Mouse (Mus musculus) hindbrain, embryonic 10.5 days (tissue): ENCODE results near the gene Nsa2. TPM values are rescaled to one million over a fixed set of nuclear protein-coding genes. Genes with fewer than 3 reads are reported as not detected.
"Not testable (repeated sequence)": the region's sequence is repeated elsewhere in the genome, so short reads cannot be mapped to it uniquely, and the experiment has no call there.

Experiments used
- DNase-seq: peaks from one replicate; pipeline ENCODE4 v3.0.0-alpha.2; 2017; ENCODE audit warnings: low spot score
- H3K27ac ChIP-seq: fragments of 300-500 bp; sonication (generic); 2 replicates; pipeline ENCODE4 v1.5.1; 2016; ENCODE audit warnings: mild to moderate bottlenecking, moderate library complexity
- H3K27me3 ChIP-seq: fragments of 300-500 bp; sonication (generic); 2 replicates; pipeline ENCODE4 v1.6.1; 2016; ENCODE audit warnings: mild to moderate bottlenecking; ENCODE audit not compliant: poor library complexity, insufficient read depth, severe bottlenecking
- H3K36me3 ChIP-seq: fragments of 300-500 bp; sonication (generic); 2 replicates; pipeline ENCODE4 v1.6.1; 2016; ENCODE audit warnings: mild to moderate bottlenecking, moderate library complexity
- H3K4me1 ChIP-seq: fragments of 300-500 bp; sonication (generic); replicated peaks from 2 replicates; pipeline ENCODE4 v1.6.1; 2016; ENCODE audit warnings: mild to moderate bottlenecking
- H3K4me3 ChIP-seq: fragments of 300-500 bp; sonication (generic); 2 replicates; pipeline ENCODE4 v1.5.1; 2016; ENCODE audit warnings: mild to moderate bottlenecking, moderate library complexity
- H3K9me3 ChIP-seq: fragments of 300-500 bp; sonication (generic); 2 replicates; pipeline ENCODE4 v1.6.1; 2016; ENCODE audit warnings: mild to moderate bottlenecking, moderate library complexity
- WGBS: fragments of 180-500 bp; shearing (Covaris S2); methylation state at CpG from one replicate; pipeline ENCODE4 v1.1.7; 2016; 5-methylcytosine and 5-hydroxymethylcytosine counted together
- polyA plus RNA-seq: library from polyadenylated mRNA; unstranded; fragments of >200 nt; fragmentation: Nextera tagmentation; extraction: Ambion mirVana; gene quantifications from 2 replicates; pipeline ENCODE4 v1.2.1, GENCODE M21; 2016

The Nsa2 gene
- polyA plus RNA-seq, 1 experiment from 2014 or later: 43.5 TPM

DNA sequence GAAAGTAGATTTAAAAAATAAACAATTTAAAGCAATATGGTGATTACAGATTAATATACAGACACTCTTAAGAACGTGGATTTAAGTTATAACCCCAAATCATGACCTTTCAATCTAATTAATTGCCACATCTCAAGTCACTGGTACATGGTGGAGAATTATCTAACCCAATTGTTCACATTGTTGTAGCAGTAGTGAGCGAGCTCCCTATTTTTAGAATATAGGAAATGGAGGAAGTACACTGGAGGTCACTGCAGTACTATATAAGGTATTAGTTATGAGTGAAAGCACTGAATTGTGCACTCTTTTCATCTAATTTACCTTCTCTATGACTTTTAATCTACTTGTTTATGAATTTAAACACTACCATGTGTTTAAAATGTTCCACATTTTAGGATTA lies 7.3 kb downstream of the Nsa2 start:
- peaks cover 58% of the 10 kb centered on the region for H3K36me3 ChIP-seq
- no CpG with 5 or more reads among the region's 2 CpGs for WGBS

DNA sequence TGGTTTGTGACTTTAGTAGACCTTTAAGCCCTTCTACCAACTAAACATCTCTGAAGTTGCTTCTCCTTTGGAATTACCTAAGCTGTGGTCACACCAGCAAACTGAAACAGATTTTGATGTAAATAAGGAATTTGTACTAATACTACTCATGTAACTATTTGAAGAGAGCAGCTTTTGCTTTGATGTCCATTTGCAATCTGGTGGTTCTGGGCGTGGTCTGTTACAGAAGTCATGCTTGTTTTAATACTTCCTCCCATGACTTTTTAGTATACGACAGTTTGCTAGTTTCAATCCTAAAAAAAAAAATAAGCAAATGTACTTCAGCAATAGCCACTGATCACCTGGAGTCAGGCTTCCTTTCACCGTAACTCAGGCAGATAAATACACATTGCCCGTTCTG lies 8.1 kb downstream of the Nsa2 start:
- DNase-seq, H3K27ac ChIP-seq, H3K4me3 ChIP-seq, H3K4me1 ChIP-seq, H3K27me3 ChIP-seq, H3K9me3 ChIP-seq: not testable (repeated sequence)
- H3K36me3 ChIP-seq: peaks cover 51% of the 10 kb centered on the region
- WGBS: 94% methylated on average over 4 of the region's 4 CpGs

More for the DNA sequence above, 7.3 kb downstream of the Nsa2 start:
- not testable (repeated sequence) for H3K9me3 ChIP-seq, DNase-seq, H3K27ac ChIP-seq, H3K4me3 ChIP-seq, H3K4me1 ChIP-seq, H3K27me3 ChIP-seq

DNA sequence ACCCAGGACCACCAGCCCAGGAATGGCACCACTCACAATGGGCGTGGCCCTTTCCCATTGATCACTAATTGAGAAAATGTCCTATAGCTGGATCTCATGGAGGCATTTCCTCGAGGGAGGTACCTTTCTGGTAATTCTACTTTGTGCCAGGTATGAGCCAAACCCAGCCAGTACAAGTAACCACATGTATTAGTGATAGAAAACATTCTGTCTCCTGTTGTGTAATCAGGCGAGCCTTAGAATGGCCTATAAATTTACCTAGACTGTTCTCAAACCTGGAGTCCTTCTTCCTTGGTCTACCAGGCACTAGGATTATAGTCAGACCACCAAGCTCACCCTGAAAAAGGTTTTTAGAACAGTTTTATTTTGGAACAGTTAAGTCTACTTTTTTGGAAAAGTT lies 16.4 kb downstream of the Nsa2 start:
- no peaks in the 10 kb centered on the region for H3K9me3 ChIP-seq
- no peaks in the 10 kb centered on the region for H3K4me1 ChIP-seq
- WGBS: 86% methylated on average over 3 of the region's 3 CpGs
- no peak for DNase-seq
- H3K4me3 ChIP-seq: no peak overlapping the region
- peaks cover 45% of the 10 kb centered on the region for H3K36me3 ChIP-seq
- no peaks in the 10 kb centered on the region for H3K27me3 ChIP-seq
- no peak overlapping the region for H3K27ac ChIP-seq

DNA sequence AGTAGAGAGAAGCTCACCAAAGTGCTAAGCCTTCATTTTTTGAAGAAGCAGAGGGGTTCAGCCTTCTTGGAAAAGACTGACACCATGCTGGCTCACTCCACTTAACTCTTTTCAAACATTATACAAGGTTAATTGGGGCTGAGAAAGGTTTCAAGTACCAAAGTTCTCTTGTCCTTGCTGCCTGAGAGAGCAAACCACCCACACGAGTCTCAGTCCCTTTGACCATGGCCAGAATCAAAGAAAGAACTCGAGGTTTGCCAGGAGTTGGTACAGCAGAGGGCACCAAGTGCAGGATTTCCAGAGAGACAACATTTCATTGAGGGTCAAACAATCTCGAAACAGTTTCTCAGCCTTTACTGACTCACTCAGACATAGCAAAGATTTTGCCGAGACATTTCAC lies 28.7 kb downstream of the Nsa2 start:
- Histone ChIP-seq H3K36me3 (peaks cover 27% of the 10 kb centered on the region), H3K9me3 (no peaks in the 10 kb centered on the region), H3K27me3 (no peaks in the 10 kb centered on the region), H3K4me3 (no peak overlapping the region), H3K4me1 (no peaks in the 10 kb centered on the region), H3K27ac (no peak overlapping the region)
- 91% methylated on average over 4 of the region's 4 CpGs for WGBS
- DNase-seq: no peak

DNA sequence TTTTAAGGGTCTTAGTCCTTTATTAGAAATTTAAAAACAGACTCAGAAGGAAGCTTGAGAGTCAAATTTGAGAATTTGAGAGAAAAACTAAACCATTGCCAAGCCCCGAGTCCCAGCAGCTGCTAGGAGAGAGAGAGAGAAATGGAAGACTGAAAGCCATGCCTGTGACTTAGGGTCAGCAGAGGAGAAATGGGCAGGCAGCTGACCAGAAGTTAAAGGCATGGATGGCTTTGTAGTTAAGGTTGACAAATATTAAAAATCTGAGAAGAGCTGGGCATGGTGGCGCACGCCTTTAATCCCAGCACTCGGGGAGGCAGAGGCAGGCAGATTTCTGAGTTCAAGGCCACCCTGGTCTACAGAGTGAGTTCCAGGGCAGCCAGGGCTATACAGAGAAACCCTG lies 30.0 kb downstream of the Nsa2 start:
- H3K27me3 ChIP-seq, H3K9me3 ChIP-seq, DNase-seq, H3K4me1 ChIP-seq, H3K4me3 ChIP-seq, H3K27ac ChIP-seq: not testable (repeated sequence)
- WGBS: 95% methylated on average over 4 of the region's 4 CpGs
- H3K36me3 ChIP-seq: peaks cover 21% of the 10 kb centered on the region

DNA sequence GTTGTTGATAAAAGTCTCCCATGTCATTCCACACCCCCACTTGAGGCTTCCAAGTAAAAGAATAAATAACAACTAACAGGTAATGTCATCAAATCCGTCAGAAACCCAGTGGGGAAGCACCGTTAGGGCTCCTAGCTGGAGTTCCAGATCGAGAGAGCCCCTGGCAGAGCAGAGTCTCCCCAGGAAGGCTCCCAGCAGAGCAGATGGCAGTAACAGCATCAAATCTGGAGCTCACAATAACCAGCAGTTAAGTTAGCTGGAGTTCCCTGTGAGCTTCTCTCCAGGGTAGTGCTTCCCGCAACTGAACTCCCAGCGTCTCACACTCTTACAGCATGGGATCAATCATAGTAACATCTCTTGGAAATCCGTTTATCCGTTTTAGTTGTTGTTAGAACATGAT lies 32.7 kb downstream of the Nsa2 start:
- Histone ChIP-seq H3K4me3 (no peak overlapping the region), H3K27me3 (no peaks in the 10 kb centered on the region), H3K9me3 (no peaks in the 10 kb centered on the region), H3K27ac (no peak overlapping the region), H3K36me3 (peaks cover 10% of the 10 kb centered on the region), H3K4me1 (no peaks in the 10 kb centered on the region)
- 57% methylated on average over 7 of the region's 7 CpGs for WGBS
- no peak for DNase-seq

DNA sequence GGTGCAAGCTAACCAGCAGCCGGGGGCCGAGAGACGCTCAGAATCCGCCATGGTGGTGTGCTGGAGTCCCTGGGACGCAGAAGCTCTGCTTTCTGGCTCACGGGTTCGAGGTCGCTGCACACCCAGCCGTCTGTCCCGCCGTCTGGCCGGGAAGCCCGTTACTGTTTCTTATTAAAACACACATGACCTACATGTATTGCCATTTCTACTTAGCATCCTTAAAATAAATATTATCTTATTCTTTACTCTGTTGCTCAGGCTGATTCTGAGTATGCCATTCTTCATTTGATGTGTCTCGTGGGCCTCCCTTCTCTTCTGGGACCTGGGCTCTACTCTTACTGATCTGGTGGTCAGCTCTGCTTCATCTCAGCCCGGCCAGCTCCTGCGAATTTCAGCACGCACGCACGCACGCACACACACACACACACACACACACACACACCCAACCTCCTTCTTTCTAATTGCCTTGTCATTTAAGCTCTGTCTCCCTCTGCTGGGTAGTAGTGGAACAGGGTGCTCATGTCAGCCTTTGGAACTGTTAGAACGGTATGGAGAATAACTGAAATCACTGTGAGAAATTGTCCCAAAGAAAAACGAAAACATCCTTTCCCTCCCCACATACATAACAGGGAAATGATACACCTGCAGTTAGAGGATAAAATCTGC lies 38.4 kb downstream of the Nsa2 start, which contains the start of gene Gm6169:
TSS of gene Gm6169 (minus strand) at position 51 of the 666 bp plus-strand sequence.
- H3K27me3 ChIP-seq: no peaks in the 10 kb centered on the region
- H3K4me1 ChIP-seq: no peaks in the 10 kb centered on the region
- 88% methylated on average over 22 of the region's 22 CpGs for WGBS
- no peak within 1 kb of the TSS for H3K27ac ChIP-seq
- no peaks in the 10 kb centered on the region for H3K9me3 ChIP-seq
- H3K36me3 ChIP-seq: peaks cover 9% of the 10 kb centered on the region; the same call in 1 of the 2 replicates
- peak; percentile 53 for DNase-seq
- H3K4me3 ChIP-seq: no peak within 1 kb of the TSS

DNA sequence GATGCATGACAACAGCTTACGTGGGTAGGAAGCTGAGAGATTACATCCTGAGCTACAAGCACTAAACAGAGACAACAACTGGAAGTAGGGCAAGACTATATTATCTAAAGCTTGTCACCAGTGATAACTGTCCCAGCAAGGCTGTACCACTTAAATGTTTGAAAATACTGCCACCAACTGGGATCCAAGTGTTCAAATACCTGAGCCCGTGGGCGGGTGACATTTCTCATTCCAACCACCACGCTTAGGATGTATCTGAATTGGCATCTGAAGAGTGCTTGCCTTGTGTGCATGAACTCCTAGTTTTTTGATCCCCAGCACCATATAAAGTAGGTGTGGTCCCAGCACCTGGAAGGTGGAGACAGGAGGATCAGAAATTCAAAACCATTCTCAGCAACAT lies 42.0 kb downstream of the Nsa2 start:
- no peaks in the 10 kb centered on the region for H3K4me1 ChIP-seq
- 91% methylated on average over 4 of the region's 4 CpGs for WGBS
- no peak overlapping the region for H3K4me3 ChIP-seq
- peaks cover 14% of the 10 kb centered on the region for H3K36me3 ChIP-seq
- no peaks in the 10 kb centered on the region for H3K9me3 ChIP-seq
- no peak overlapping the region for H3K27ac ChIP-seq
- H3K27me3 ChIP-seq: no peaks in the 10 kb centered on the region
- no peak for DNase-seq

DNA sequence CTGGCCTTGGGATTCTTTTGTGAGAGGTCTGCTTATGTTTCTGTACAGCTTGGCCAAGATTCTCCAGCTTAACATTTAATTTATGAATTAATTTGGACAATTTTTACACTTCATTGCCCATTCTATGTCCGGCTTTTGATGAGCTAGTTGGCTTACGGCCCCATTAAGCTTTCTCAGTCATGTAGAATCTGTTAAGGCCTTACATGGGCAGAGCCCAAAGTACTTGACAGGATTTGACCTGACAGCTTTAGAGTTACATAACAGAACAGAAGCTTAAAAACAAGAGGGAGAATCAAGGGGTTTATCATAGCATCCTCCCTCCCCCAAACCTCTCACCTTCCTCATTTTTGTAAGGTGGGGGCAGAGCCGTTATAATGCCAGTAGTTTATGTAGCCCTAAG lies 49.6 kb downstream of the Nsa2 start:
- DNase-seq: no peak
- Histone ChIP-seq H3K36me3 (no peaks in the 10 kb centered on the region), H3K4me1 (peaks cover 6% of the 10 kb centered on the region), H3K4me3 (no peak overlapping the region), H3K9me3 (no peaks in the 10 kb centered on the region), H3K27ac (no peak overlapping the region), H3K27me3 (no peaks in the 10 kb centered on the region)
- 89% methylated on average over 3 of the region's 3 CpGs for WGBS

DNA sequence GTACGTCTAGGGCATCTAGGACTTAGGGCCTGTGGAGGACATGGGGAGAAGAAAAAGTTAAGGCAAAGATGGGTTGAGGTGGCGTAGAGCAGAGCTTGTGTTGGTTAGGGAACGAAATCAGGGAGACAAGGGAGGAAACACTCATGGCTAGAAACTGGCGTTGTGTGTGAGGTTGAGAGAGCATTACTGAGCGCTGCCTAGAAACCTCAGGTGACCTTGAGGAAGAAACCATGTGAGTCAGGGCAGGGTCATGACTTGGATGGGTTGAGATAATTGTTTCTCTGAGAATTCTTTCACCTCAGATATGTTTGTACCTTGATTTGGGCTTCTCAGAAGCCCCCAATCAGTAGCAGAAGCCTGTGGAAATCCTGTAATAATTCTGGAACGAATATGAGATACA lies 50.3 kb downstream of the Nsa2 start:
- Histone ChIP-seq H3K27ac (no peak overlapping the region; the same call in 1 of the 2 replicates), H3K36me3 (no peaks in the 10 kb centered on the region), H3K27me3 (no peaks in the 10 kb centered on the region), H3K4me3 (no peak overlapping the region), H3K4me1 (peaks cover 6% of the 10 kb centered on the region), H3K9me3 (no peaks in the 10 kb centered on the region)
- DNase-seq: no peak
- WGBS: 95% methylated on average over 6 of the region's 6 CpGs

DNA sequence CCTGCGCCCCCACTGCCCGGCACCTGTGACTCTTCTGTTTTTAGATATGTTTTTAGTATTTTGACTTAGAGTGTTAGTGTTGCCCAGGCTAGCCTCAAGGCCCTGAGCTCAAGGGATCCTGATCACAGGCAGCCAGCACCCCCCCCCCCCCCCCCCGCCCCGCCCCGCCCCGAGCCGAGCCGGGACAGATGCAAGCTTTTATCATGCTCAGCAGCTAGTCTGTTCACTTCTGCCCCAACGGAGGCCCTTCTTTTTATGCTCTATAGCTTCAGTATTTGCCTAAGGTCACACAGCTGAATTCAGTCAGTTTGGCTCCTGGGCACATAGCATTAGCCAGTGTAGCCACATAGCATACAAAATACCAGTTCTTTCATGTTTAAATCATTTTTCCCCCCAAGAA lies 51.4 kb downstream of the Nsa2 start:
- Histone ChIP-seq H3K4me3 (no peak overlapping the region), H3K9me3 (no peaks in the 10 kb centered on the region), H3K36me3 (no peaks in the 10 kb centered on the region), H3K4me1 (peaks cover 6% of the 10 kb centered on the region), H3K27me3 (no peaks in the 10 kb centered on the region), H3K27ac (no peak overlapping the region)
- peak; percentile 24 for DNase-seq
- 58% methylated on average over 9 of the region's 9 CpGs for WGBS

DNA sequence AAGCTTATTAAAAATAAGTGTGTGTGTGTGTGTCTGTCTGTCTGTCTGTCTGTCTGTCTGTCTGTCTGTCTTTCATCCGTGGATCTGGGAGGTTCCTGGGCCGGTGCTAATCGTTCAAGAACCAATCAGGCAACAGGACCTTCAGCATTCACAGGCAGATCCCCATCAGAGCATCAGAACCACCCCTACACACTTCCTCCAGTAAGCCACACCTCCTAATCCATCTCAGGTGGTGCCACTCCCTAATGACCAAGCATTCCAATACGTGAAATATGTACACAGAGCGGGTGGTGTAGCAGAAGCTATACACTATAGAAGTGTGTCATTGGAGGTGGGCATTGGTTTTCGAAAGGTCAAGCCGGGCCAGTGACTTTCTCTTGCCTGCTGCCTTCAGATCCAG lies 55.3 kb downstream of the Nsa2 start:
- Histone ChIP-seq H3K4me1 (peaks cover 6% of the 10 kb centered on the region), H3K27ac (no peak overlapping the region), H3K36me3 (no peaks in the 10 kb centered on the region), H3K27me3 (no peaks in the 10 kb centered on the region), H3K4me3 (no peak overlapping the region), H3K9me3 (no peaks in the 10 kb centered on the region)
- 95% methylated on average over 7 of the region's 7 CpGs for WGBS
- no peak for DNase-seq

DNA sequence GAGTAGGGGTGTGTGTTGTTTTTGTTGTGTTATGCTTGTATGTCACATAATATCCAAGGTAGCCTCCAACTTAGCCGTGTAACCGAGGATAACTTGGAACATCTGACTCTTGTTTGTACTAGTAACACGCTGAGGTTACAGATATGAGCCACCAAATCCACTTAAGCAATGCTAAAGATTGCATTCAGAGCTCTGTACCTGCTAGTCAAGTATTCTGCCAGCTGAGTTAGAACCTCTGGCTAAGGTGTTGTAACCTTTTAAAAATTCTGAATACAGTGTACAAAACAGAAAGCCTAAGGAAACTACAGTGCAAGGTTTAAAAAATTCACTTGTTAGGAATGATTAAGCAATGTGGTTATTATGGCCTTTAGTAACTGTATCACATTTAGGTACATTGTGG lies 57.1 kb downstream of the Nsa2 start:
- Histone ChIP-seq H3K4me3 (no peak overlapping the region), H3K27ac (no peak overlapping the region), H3K9me3 (no peaks in the 10 kb centered on the region), H3K36me3 (no peaks in the 10 kb centered on the region), H3K27me3 (no peaks in the 10 kb centered on the region), H3K4me1 (peaks cover 6% of the 10 kb centered on the region)
- DNase-seq: no peak
- 93% methylated on average over 3 of the region's 3 CpGs for WGBS

DNA sequence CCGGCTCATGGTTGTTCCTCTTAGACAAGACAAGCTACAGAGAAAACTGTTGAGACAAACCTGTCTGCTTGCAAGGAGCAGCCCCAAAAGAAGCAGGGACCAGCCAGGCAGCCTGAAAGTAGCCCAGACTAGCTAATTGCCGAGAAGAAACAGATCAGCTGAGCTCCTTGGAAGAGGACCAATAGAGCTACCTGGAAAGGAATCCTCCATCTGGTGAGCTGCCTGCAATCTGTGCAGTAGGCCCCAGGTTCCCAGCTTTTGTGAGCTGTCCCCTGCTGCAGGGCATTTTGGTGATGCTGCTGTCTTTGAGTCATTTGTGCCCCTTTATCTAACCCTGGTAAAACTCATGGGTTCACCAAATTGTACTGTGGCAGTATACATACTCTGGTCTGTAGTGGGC lies 57.5 kb downstream of the Nsa2 start:
- Histone ChIP-seq H3K27me3 (no peaks in the 10 kb centered on the region), H3K9me3 (no peaks in the 10 kb centered on the region), H3K4me3 (no peak overlapping the region), H3K4me1 (peaks cover 6% of the 10 kb centered on the region), H3K36me3 (no peaks in the 10 kb centered on the region), H3K27ac (no peak overlapping the region)
- WGBS: 88% methylated on average over 2 of the region's 2 CpGs
- DNase-seq: no peak
